Mouse (Mus musculus): ENCODE measurements around the gene Ap2a2. TPM values are rescaled to one million over a fixed set of nuclear protein-coding genes. Genes with fewer than 3 reads are reported as not detected.

Gene Ap2a2
- total and polyA plus RNA-seq, 3 experiments = 34.7 to 67.9 (median 59.5) TPM

DNA sequence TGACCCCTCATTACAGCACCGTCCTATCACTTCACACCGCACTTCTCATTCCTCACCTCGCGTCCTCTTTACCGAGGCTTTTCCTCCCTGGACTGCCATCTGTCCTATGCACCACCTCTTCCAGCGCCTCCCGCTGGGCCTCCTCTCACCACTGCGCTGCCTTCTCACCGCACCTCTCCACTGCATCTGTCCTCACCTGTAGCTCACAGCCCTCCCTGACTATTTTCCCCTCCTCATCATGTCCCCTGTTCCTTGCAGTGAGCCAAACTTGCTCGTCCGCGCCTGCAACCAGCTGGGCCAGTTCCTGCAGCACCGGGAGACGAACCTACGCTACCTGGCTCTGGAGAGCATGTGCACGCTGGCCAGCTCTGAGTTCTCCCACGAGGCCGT lies 50.4 kb downstream of the Ap2a2 start:
- Histone ChIP-seq H3K27ac (ENCODE audit: control insufficient read depth, low read depth, low read length) (no peak overlapping the region), H3K4me3 (ENCODE audit: control insufficient read depth in 1 of 2, insufficient read depth in 1 of 2, low read depth in 2 of 2, low read length in 2 of 2) (no peak overlapping the region), H3K9ac (ENCODE audit: control insufficient read depth, low read depth, low read length, poor library complexity, severe bottlenecking) (no peak overlapping the region), H3K9me3 (replicated peaks; ENCODE audit: insufficient read depth, low read length) (no peaks in the 10 kb centered on the region), H3K27me3 (ENCODE audit: control insufficient read depth in 1 of 2, insufficient read depth in 2 of 2, low read length in 2 of 2) (no peaks in the 10 kb centered on the region), H3K4me1 (ENCODE audit: control insufficient read depth in 1 of 2, insufficient read depth in 2 of 2, low read length in 2 of 2) (no peaks in the 10 kb centered on the region), H3K79me2 (ENCODE audit: control insufficient read depth, insufficient read depth, low read length, poor library complexity) (no peaks in the 10 kb centered on the region), H3K36me3 (ENCODE audit: control insufficient read depth in 1 of 2, insufficient read depth in 2 of 2, low read length in 2 of 2) (peaks cover 0 to 7% of the 10 kb centered on the region in 2 experiments; a peak in 2 of 4 replicates)
- no peak for DNase-seq (ENCODE audit: low read depth, low spot score)
- TF ChIP-seq EP300 (IDR thresholded peaks at IDR 0.05; ENCODE audit: low read depth in 1 of 2, low read length in 2 of 2) (no peak), TCF12 (IDR thresholded peaks at IDR 0.05; ENCODE audit: low read depth, low read length) (no peak), ZMIZ1 (IDR thresholded peaks at IDR 0.05; ENCODE audit: low read depth, low read length) (no peak), POLR2AphosphoS2 (IDR thresholded peaks at IDR 0.05; ENCODE audit: low read length) (no peak), ELF1 (IDR thresholded peaks at IDR 0.05; ENCODE audit: low read depth, low read length) (no peak), POLR2A (IDR thresholded peaks at IDR 0.05; ENCODE audit: control insufficient read depth in 1 of 2, insufficient read depth in 1 of 2, low read depth in 1 of 2, low read length in 2 of 2, poor library complexity in 1 of 2) (no peak), POLR2AphosphoS5 (IDR thresholded peaks at IDR 0.05; ENCODE audit: borderline replicate concordance, low read depth, low read length) (no peak), ZNF384 (IDR thresholded peaks at IDR 0.05; ENCODE audit: low read depth, low read length) (no peak), MYC (IDR thresholded peaks at IDR 0.05; ENCODE audit: low read depth, low read length) (no peak), BHLHE40 (IDR thresholded peaks at IDR 0.05; ENCODE audit: borderline replicate concordance, low read depth, low read length) (no peak), JUND (IDR thresholded peaks at IDR 0.05; ENCODE audit: low read depth, low read length) (no peak), CHD2 (IDR thresholded peaks at IDR 0.05; ENCODE audit: low read length) (no peak), GATA1 (IDR thresholded peaks at IDR 0.05; ENCODE audit: low read depth, low read length) (no peak), NELFE (IDR thresholded peaks at IDR 0.05; ENCODE audit: low read depth, low read length) (no peak), E2F4 (IDR thresholded peaks at IDR 0.05; ENCODE audit: borderline replicate concordance, low read depth, low read length) (no peak), KAT2A (conservative IDR thresholded peaks at IDR 0.05; ENCODE audit: low read depth, low read length) (no peak), TAL1 (IDR thresholded peaks at IDR 0.05; ENCODE audit: low read length) (no peak), MAZ (IDR thresholded peaks at IDR 0.05; ENCODE audit: low read depth, low read length) (no peak), MEF2A (IDR thresholded peaks at IDR 0.05; ENCODE audit: extremely low read depth, insufficient replicate concordance, low read depth, low read length, poor library complexity, severe bottlenecking) (no peak)

DNA sequence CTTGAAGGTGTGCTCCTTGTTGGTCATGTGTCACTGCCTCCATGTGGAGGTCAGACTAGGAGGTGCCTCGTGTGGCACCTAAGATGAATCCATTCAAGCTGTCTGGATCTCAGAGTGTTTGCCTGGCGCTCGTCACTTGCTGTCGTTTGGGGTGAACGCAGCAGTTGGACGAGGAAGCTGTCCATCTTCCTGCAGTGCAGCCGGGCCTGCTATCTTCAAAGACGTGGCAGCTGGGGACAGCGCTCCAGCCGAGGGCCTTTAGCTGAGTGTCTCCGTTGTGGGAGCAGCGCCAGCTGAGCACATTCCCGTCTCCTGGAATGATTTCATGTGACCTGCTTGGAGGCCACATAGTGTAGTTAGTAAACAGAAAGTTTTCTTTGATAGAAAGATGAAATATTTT lies 50.8 kb downstream of the Ap2a2 start:
- DNase-seq (ENCODE audit: low read depth, low spot score) = no peak
- H3K79me2 ChIP-seq (ENCODE audit: control insufficient read depth, insufficient read depth, low read length, poor library complexity) = no peaks in the 10 kb centered on the region
- no peaks in the 10 kb centered on the region for H3K27me3 ChIP-seq (ENCODE audit: control insufficient read depth in 1 of 2, insufficient read depth in 2 of 2, low read length in 2 of 2)
- H3K9me3 ChIP-seq (replicated peaks; ENCODE audit: insufficient read depth, low read length) = no peaks in the 10 kb centered on the region
- H3K4me1 ChIP-seq (ENCODE audit: control insufficient read depth in 1 of 2, insufficient read depth in 2 of 2, low read length in 2 of 2) = no peaks in the 10 kb centered on the region
- TF ChIP-seq TBP (IDR thresholded peaks at IDR 0.05; ENCODE audit: low read depth, low read length) (no peak), TAL1 (IDR thresholded peaks at IDR 0.05; ENCODE audit: low read length) (no peak), KAT2A (conservative IDR thresholded peaks at IDR 0.05; ENCODE audit: low read depth, low read length) (no peak), NRF1 (IDR thresholded peaks at IDR 0.05; ENCODE audit: insufficient read depth, low read depth, low read length, poor library complexity, severe bottlenecking) (no peak), ZNF384 (IDR thresholded peaks at IDR 0.05; ENCODE audit: low read depth, low read length) (no peak), MXI1 (IDR thresholded peaks at IDR 0.05; ENCODE audit: low read depth, low read length) (no peak), CHD1 (IDR thresholded peaks at IDR 0.05; ENCODE audit: low read depth, low read length) (no peak), NELFE (IDR thresholded peaks at IDR 0.05; ENCODE audit: low read depth, low read length) (no peak), GABPA (IDR thresholded peaks at IDR 0.05; ENCODE audit: low read depth, low read length) (no peak), JUND (IDR thresholded peaks at IDR 0.05; ENCODE audit: low read depth, low read length) (no peak)
- H3K36me3 ChIP-seq (ENCODE audit: control insufficient read depth in 1 of 2, insufficient read depth in 2 of 2, low read length in 2 of 2) = peaks cover 0 to 8% of the 10 kb centered on the region in 2 experiments; a peak in 2 of 4 replicates
- no peak overlapping the region for H3K4me3 ChIP-seq (ENCODE audit: control insufficient read depth in 1 of 2, insufficient read depth in 1 of 2, low read depth in 2 of 2, low read length in 2 of 2)
- H3K9ac ChIP-seq (ENCODE audit: control insufficient read depth, low read depth, low read length, poor library complexity, severe bottlenecking) = no peak overlapping the region
- no peak overlapping the region for H3K27ac ChIP-seq (ENCODE audit: control insufficient read depth, low read depth, low read length)
